Mouse (Mus musculus) Muller cell, postnatal 12 days (primary cell): ENCODE results near the gene Elmo1.
A peak's percentile ranks its signal among the peaks of the same experiment; 100 is the strongest.
"Not testable (repeated sequence)": the region's sequence is repeated elsewhere in the genome, so short reads cannot be mapped to it uniquely, and the experiment has no call there.

Experiments used
- DNase-seq: peaks from one replicate; pipeline ENCODE4 v3.0.0-alpha.2; 2015; ENCODE audit errors: inconsistent ontology term

Gene Elmo1

GRCm38 (mm10) chr13:20606891-20607290, 516.5 kb downstream of the Elmo1 start:
- no peak for DNase-seq

GRCm38 (mm10) chr13:20609003-20609688, 518.8 kb downstream of the Elmo1 start:
- no peak for DNase-seq

- no peak for DNase-seq
Measured at GRCm38 (mm10) chr13:20615596-20616469, 525.4 kb downstream of the Elmo1 start.

GRCm38 (mm10) chr13:20619946-20620345, 529.5 kb downstream of the Elmo1 start:
- no peak for DNase-seq

- DNase-seq: no peak
Measured at GRCm38 (mm10) chr13:20623071-20623850, 532.9 kb downstream of the Elmo1 start.

- no peak for DNase-seq
Measured at GRCm38 (mm10) chr13:20627796-20628195, 537.4 kb downstream of the Elmo1 start.

GRCm38 (mm10) chr13:20632477-20632876, 542.1 kb downstream of the Elmo1 start:
- DNase-seq: no peak

- not testable (repeated sequence) for DNase-seq
Measured at GRCm38 (mm10) chr13:20634679-20635078, 544.3 kb downstream of the Elmo1 start.

- DNase-seq: peak; percentile 4
Measured at GRCm38 (mm10) chr13:20635646-20636045, 545.2 kb downstream of the Elmo1 start.
